In the genomic region with DNA sequence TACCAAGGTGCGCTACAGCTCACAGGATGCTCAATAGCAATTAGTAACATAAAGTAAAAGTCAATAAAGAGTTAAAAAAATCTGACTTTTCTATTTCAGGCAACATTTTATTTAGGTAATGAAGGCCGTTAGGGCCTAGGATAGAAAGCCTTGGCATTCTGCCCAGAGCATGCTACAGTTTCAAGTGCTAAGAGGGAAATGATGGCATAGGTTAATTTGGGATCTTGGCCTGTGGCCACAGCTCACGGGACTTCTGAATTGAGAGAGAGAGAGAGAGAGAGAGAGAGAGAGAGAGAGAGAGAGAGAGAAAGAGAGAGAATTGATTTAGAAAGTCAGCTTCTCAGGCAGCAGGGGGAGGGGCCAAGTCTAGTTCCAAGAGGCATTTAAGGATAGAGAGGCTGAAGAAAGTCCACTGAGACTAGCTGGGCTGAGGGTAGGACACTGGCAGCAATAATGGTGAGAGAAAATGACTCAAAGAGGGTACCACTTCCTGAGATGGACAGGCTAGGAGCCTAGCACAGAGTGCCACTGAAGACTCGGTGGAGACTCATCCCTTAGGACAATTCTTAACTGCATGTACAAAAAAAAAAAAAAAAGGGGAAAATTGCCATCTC, we compare ENCODE assay signal across 8 mouse cellular contexts. TPM values are rescaled to one million over a fixed set of nuclear protein-coding genes. Genes with fewer than 3 reads are reported as not detected.
A peak's percentile ranks its signal among the peaks of the same experiment; 100 is the strongest.
DNase-seq lines count a peak whose midpoint lies in the region; ATAC-seq and TF ChIP-seq lines count a peak whose summit lies in the region.
"Had no signal": no experiment of that assay in that cellular context is flagged by ENCODE, and none has a peak within 500 bp of the region (broad histone marks: within the 10 kb centered on the region; RNA-seq: fewer than 3 reads in every experiment).

No protein-coding gene starts in this region.

- no peak overlapping the region for H3K4me3 ChIP-seq in forebrain, embryonic 16.5 days (replicated peaks; ENCODE audit: low read length)
- H3K4me3 ChIP-seq in heart, postnatal 0 days (ENCODE audit: low read depth, low read length): no peak overlapping the region
- H3K4me3 ChIP-seq in stomach, embryonic 16.5 days (replicated peaks; ENCODE audit: low read length): no peak overlapping the region
- H3K4me3 ChIP-seq: megakaryocyte, embryonic 14.5 days had no signal

- WGBS in forebrain, embryonic 16.5 days: 30% methylated on average over 4 of the region's 4 CpGs
- 7% methylated on average over 4 of the region's 4 CpGs for whole genome bisulfite sequencing in heart, postnatal 0 days
- WGBS in stomach, embryonic 16.5 days: 24% methylated on average over 4 of the region's 4 CpGs

- H3K9ac ChIP-seq in forebrain, embryonic 16.5 days (replicated peaks; ENCODE audit: low read depth, low read length): no peak overlapping the region
- no peak overlapping the region for H3K9ac ChIP-seq in heart, postnatal 0 days (replicated peaks; ENCODE audit: low read depth, low read length)
- H3K9ac ChIP-seq in stomach, embryonic 16.5 days (ENCODE audit: low read length): no peak overlapping the region

- H3K9me3 ChIP-seq in forebrain, embryonic 16.5 days (ENCODE audit: control insufficient read depth, low read length): no peaks in the 10 kb centered on the region
- H3K9me3 ChIP-seq in heart, postnatal 0 days (replicated peaks; ENCODE audit: control insufficient read depth, low read length): no peaks in the 10 kb centered on the region
- no peaks in the 10 kb centered on the region for H3K9me3 ChIP-seq in stomach, embryonic 16.5 days (replicated peaks; ENCODE audit: control insufficient read depth, low read length)

- peaks cover 14% of the 10 kb centered on the region for H3K4me1 ChIP-seq in forebrain, embryonic 16.5 days (replicated peaks; ENCODE audit: control insufficient read depth, insufficient read depth, low read length)
- H3K4me1 ChIP-seq in heart, postnatal 0 days (ENCODE audit: control insufficient read depth, insufficient read depth): peaks cover 25% of the 10 kb centered on the region
- H3K4me1 ChIP-seq in stomach, embryonic 16.5 days (ENCODE audit: control insufficient read depth, insufficient read depth, low read length): peaks cover 4% of the 10 kb centered on the region; the same call in 1 of the 2 replicates

- DNase-seq in right cerebral cortex, postnatal 10 days (ENCODE audit: low spot score in 2 of 2): peak; percentile 73
- DNase-seq in right cerebral cortex, postnatal 25 days: no peak
- DNase-seq in heart, postnatal 0 days (ENCODE audit: low spot score): peak; percentile 98
- peak; percentile 77 to 86 for DNase-seq in kidney, postnatal 4 days
- no peak for DNase-seq in spleen, adult 18-20 months

- peak; percentile 98 for TF ChIP-seq EP300 in heart, postnatal 0 days (IDR thresholded peaks at IDR 0.05; ENCODE audit: low read depth)

- no peak overlapping the region for H3K4me2 ChIP-seq in forebrain, embryonic 16.5 days (ENCODE audit: low read length)
- H3K4me2 ChIP-seq in heart, postnatal 0 days (ENCODE audit: low read depth, low read length): no peak overlapping the region
- no peak overlapping the region for H3K4me2 ChIP-seq in stomach, embryonic 16.5 days (ENCODE audit: low read depth, low read length)

- no peak overlapping the region for H3K27ac ChIP-seq in forebrain, embryonic 16.5 days (ENCODE audit: low read length)
- H3K27ac ChIP-seq in heart, postnatal 0 days (ENCODE audit: low read depth): peak overlapping the region; percentile 84
- peak overlapping the region; percentile 15 for H3K27ac ChIP-seq in stomach, embryonic 16.5 days (ENCODE audit: low read length)

- no peak; the same call in 1 of the 2 replicates for TF ChIP-seq CTCF in heart, postnatal 0 days (IDR thresholded peaks at IDR 0.05; ENCODE audit: low read depth)

- H3K36me3 ChIP-seq in forebrain, embryonic 16.5 days (ENCODE audit: control insufficient read depth, insufficient read depth): no peaks in the 10 kb centered on the region
- no peaks in the 10 kb centered on the region for H3K36me3 ChIP-seq in heart, postnatal 0 days (replicated peaks; ENCODE audit: control insufficient read depth, insufficient read depth, low read length)
- no peaks in the 10 kb centered on the region for H3K36me3 ChIP-seq in stomach, embryonic 16.5 days (ENCODE audit: control insufficient read depth, insufficient read depth, low read length)

- H3K27me3 ChIP-seq in forebrain, embryonic 16.5 days (replicated peaks; ENCODE audit: control insufficient read depth, insufficient read depth, low read length): 0 out of 2 replicates have a peak, but pooled peaks cover 2% of the 10 kb centered on the region
- no peaks in the 10 kb centered on the region for H3K27me3 ChIP-seq in heart, postnatal 0 days (ENCODE audit: control insufficient read depth, insufficient read depth, low read length)
- H3K27me3 ChIP-seq in stomach, embryonic 16.5 days (ENCODE audit: control insufficient read depth, insufficient read depth, low read length): no peaks in the 10 kb centered on the region

- ATAC-seq in forebrain, embryonic 16.5 days: peak; percentile 54
- ATAC-seq in heart, postnatal 0 days (ENCODE audit: insufficient read depth, low read depth): peak; percentile 89
- peak; percentile 82; the same call in 1 of the 2 replicates for ATAC-seq in stomach, embryonic 16.5 days (ENCODE audit: insufficient read depth, low FRiP score)

RNA-seq across cellular contexts. Expression of gene Klf14, which starts 52.6 kb away (rescaled TPM):
- 0.17 and 0.33 TPM in 2 replicates for polyA plus RNA-seq in forebrain, embryonic 16.5 days (2015; fragmentation: Nextera tagmentation; extraction: Ambion mirVana)
- 0.04 and 0.73 TPM in 2 replicates for total RNA-seq in heart, postnatal 0 days (2014; rRNA removed; ENCODE audit: low replicate concordance)
- polyA plus RNA-seq in heart, postnatal 0 days (2015; fragmentation: Nextera tagmentation; extraction: Ambion mirVana): 1.0 and 1.4 TPM in 2 replicates
- 2.4 and 4.2 TPM in 2 replicates for polyA plus RNA-seq in stomach, embryonic 16.5 days (2015; fragmentation: Nextera tagmentation; extraction: Ambion mirVana)

Comparison
In these comparisons a context has a peak if more than half of its experiments do, and no peak if none do; other contexts are left out.
1. DNase-seq: peak in right cerebral cortex, postnatal 10 days (2 of 2), heart, postnatal 0 days (single experiment) and kidney, postnatal 4 days (2 of 2); none in right cerebral cortex, postnatal 25 days (single experiment) and spleen, adult 18-20 months (0 of 2).
2. Peak in every context shown above with its lines, with median percentiles within 50 percentile points of each other: ATAC-seq.